Mouse (Mus musculus): ENCODE measurements at regions not wholly inside any gene's neighbourhood (a gene's known extent, or its start where the extent isn't known, plus 50 kb on each side); places are given as distances from the start of the nearest gene placed in this dataset.
"Not testable (repeated sequence)": the region's sequence is repeated elsewhere in the genome, so short reads cannot be mapped to it uniquely, and the experiment has no call there.

DNA sequence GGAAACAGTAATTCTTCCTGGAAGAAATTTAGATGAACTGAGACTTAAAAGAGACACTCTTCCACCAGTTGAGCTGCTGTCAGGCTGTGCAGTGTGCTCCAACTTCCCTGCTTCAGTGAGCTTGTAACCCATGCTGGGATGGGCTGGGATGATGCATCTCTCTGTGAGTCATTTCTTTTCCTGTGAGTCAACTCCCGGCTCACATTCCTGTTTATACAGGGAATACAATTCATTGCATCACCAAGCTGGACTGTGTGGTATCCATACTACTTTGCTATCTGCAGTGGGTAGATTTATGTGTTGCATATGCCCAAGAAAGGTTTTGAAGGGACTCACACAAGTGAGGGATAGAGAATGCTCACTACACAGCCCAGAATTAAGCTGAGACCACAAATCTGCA lies 93.0 kb downstream of the Hsp90b1 start:
- TF ChIP-seq CTCF (IDR thresholded peaks at IDR 0.05; ENCODE audit: extremely low read depth, insufficient read length, insufficient replicate concordance, low read depth, low read length); POLR2A (IDR thresholded peaks at IDR 0.05; ENCODE audit: low read depth, low read length): not testable (repeated sequence)

Measured in small intestine, adult 2 months (tissue).